Mouse (Mus musculus): Measurements from ENCODE around the gene Slc25a18. TPM values are rescaled to one million over a fixed set of nuclear protein-coding genes. Genes with fewer than 3 reads are reported as not detected.

The Slc25a18 gene
- total RNA-seq (2021): under 1 TPM in 1 of 2 experiments, not detected in 1; 0.13 TPM
- long read RNA-seq, experiment 1: 0 reads
- long read RNA-seq, experiment 2, partial matches to known transcripts: 0 of 1 reads
- long read RNA-seq, experiment 2, other reads (novel, unspliced or antisense): 1 of 1 reads

DNA sequence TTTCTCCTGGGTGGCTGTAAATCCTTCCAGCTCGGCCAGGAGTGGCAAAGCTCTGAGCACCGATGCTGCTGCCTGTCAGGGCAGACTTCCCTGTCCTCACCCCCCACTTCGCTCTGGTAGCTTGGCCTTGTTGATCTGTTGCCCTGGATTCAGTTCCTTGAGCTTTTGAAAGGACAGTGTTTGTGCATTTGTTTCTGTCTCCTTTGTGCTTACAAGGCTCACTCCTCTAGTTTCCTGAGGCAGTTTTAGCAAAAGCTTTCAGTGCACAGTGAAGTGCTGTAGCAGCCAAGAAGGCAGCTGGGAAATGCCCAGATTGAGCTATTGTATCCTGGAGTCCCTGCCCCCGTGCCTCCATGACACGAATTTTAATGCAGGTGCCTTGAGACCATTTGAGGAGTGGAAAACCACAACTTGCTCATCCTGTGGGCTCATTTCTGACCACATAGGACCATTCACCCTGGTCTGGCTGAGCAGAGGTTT, at the start of gene Slc25a18:
Gene Slc25a18, plus strand, starts transcription at position 430 of the 480 bp plus-strand sequence.
- DNase-seq: no peak

DNA sequence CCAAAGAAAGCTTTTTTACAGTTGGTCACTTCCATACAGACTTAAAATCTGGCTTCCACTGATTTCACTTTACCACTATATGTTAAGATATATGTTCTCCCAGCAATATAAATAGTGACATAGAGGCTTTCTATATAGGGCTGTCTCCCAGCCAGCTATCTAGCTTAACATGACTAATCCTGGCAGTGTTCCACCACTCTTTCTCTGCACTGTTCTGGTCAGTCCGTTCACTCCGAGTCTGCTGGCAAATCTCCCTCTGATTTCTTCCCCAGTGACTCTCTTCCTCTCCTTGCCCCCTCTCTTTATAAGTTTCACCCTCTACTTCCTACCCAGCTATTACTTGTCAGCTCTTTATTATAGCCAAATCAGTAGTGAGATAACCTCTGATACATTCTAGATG, 47.4 kb upstream of the Slc25a18 start:
- DNase-seq: no peak

DNA sequence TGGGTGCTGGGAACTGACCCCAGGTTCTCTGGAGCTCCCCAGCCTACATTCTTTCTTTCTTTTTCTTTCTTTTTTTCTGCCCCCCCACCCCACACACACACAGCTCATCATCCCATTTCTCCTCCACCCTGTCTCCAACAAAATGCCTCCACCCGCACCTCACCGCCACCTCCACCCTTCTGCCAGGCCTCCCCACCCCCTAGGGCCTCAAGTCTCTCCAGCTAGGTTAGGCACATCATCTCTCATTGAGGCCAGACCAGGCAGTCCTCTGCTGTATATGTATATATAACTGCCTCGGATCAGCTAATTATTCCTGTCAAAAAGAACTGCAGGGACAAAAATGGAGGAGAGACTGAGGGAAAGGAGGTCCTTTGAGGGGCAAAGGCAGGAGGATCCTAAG, 37.4 kb upstream of the Slc25a18 start:
- DNase-seq: no peak

- DNase-seq: no peak
Measured at GRCm38 (mm10) chr6:120736566-120736965, 36.8 kb upstream of the Slc25a18 start.

DNA sequence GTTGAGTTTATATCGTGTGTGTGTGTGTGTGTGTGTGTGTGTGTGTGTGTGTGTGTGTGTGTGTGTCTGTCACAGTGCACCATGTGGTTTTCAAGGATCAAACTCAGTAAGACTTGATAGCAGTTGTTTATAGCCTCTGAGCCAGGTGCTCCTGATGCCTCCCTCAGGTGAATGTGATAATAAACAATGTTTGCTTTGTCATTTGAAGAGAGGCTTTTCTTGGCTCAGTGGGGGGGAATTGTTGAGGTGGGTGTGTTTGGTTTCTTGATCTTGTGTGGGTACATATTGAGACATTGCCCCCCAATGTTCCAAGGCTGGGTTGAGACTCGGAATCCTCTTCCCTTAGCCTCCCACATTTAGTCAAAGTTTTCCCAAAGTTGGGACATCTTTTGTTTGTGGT, 30.2 kb upstream of the Slc25a18 start:
- DNase-seq: no peak

GRCm38 (mm10) chr6:120744266-120744665, 29.1 kb upstream of the Slc25a18 start:
- no peak for DNase-seq

GRCm38 (mm10) chr6:120746416-120746815, 27.0 kb upstream of the Slc25a18 start:
- no peak for DNase-seq

GRCm38 (mm10) chr6:120761151-120761550, 12.2 kb upstream of the Slc25a18 start:
- no peak for DNase-seq

DNA sequence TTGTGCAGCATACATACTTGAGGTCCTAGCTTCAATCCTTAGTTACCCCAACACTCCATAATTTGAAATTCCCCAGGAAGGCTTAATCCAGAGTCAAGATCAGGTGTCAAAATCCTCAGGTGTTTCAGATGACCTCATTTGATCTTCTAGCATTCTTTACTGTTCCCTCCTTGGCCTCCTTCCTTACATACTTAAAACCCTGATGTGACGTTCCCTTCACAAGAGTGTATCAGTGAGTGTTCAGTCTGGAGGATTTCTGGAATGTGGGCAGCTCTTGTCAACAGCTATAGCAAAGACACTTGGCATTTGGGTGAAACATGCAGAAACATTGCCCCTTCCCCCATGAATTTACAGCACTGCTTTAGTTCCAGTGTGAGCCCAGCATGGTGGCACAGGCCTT, 3.4 kb upstream of the Slc25a18 start:
- DNase-seq: no peak

GRCm38 (mm10) chr6:120771366-120771765, 2.0 kb upstream of the Slc25a18 start:
- no peak for DNase-seq

DNA sequence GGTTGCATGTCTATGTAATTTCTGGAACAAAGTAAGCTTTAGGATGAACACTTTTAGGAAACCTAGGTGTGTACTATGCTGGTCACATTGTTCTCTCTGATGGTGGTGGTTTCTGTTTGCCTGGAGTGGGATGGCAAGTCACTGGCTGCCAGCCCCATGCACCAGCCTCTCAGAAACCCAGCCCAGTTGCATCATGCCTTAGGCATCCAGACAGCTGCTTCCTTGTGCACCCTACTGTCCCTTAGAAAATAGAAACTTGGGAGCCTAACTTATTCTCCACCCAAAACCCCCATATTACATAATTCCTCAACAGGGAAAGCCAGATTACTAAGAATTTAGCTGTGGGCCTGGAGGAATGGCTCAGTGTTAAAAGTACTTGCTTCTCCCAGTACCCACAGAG, 1.4 kb upstream of the Slc25a18 start:
- DNase-seq: no peak

GRCm38 (mm10) chr6:120773763-120774162, 385 bp downstream of the Slc25a18 start:
- no peak for DNase-seq

DNA sequence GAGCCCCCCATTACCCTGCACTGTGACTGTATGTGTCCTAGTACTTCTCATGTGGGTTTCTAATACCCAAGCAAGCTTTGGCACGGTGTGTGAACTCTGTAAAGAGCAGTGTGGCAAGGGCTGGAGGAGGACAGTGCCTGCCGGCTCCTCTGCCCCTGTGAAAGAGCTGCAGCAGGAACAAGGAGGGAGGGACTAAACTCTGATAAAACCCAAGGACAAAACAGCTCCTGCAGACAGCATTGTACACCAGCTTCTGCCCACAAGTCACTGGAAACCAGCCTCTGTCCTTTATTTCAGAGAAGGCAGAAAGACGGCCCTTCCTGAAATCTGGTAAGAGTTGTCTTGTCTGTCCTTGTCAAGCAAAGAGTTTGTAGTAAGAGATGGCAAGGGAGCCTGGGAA, 2.9 kb downstream of the Slc25a18 start:
- DNase-seq: no peak

DNA sequence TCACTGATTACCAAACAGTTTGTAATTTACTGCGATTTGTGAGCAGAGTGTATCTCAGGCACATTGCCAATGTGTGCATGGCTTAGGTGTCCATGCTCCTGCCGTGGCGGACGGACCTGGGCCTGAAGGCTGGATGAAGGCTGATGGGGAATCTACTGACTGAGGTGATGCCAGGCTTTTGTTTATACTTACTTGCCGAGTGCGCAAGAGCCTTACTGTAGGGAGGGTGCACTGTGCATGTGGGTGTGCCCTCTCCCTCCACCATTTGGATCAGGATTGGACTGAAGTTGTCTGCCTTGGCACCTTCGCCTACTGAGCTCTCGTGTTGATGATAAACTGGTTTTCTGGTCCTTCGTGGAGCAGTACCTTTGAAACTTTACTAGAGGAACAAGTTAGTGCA, 4.2 kb downstream of the Slc25a18 start:
- no peak for DNase-seq

DNA sequence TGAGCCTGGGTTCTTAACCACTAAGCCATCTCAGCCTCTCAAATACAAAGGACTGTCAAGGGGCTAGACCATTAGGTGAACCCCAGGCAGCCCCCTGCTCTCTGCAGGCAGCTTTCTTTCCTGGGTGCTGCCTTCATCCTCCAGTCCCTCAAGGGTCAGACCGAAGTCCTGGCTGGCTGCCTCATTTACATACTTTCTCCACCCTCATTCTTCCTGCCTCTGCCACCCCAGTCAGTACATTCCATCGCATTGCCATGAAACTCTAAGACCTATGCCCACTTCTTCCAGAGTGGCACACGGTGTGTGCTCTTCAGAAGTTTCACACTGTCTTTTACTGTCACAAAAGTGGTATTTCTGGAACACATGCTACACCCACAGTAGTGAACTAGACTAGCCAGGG, 4.8 kb downstream of the Slc25a18 start:
- no peak for DNase-seq

DNA sequence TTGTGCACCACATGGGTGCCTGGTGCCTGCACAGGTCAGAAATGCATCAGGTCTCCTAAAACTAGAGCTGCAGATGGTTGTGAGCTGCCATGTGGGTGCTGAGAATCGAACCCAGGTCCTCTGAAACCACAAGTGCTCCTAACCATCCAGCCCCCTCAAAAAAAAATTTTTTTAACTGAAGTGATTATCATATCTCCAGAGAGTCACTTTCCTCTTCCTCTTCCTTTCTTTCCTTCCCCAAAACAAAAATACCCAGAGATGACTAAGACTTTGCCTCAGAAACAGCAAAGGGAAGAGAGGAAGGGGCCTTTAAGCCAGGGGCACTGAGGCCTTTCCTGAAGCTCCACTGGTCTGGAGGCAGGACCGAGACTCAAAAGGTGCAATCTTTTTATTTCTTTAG, 9.6 kb downstream of the Slc25a18 start:
- DNase-seq: no peak

DNA sequence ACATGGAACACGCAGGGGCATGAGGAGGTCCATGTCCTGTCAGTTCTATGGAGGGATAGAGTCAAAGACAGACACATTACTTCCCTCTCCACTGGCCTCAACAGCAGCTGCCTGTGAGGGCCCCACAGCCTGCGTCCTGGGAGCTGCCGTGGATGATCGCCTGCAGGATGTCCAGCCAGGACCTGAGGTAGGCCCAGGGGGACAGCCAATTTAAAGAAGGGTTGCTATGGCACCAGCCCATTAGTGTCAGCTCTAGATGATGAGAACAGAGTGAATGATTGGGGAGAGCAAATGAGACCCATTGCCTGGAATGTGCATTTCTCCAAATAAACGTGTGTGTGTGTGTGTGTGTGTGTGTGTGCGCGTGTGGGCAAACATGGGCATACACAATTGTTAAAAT, 11.0 kb downstream of the Slc25a18 start:
- no peak for DNase-seq

DNA sequence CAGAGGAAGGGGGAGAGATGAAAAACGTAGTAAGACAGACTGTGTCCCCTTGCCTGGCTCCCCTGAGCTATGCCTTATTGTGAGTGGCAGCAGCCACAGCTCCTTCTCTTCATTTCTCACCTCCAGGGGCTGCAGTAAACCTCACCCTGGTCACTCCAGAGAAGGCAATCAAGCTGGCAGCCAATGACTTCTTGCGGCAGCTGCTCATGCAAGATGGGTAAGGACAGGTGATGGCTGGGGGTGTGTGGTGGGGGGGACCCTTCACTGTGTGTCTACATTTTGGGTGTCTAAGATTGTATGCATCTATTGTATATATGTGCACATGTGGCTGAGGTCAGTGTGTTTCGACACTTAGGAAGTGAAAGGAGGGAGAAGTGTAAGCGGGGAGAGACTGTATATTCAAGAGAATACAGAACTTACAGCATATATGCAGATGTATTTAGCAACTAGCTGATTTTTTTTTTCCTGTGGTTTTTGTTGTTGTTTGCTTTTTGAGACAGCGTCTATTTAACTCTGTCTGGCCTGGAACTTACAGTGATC, 14.8 kb downstream of the Slc25a18 start:
- no peak for DNase-seq

GRCm38 (mm10) chr6:120788904-120789303, 15.5 kb downstream of the Slc25a18 start:
- no peak for DNase-seq

DNA sequence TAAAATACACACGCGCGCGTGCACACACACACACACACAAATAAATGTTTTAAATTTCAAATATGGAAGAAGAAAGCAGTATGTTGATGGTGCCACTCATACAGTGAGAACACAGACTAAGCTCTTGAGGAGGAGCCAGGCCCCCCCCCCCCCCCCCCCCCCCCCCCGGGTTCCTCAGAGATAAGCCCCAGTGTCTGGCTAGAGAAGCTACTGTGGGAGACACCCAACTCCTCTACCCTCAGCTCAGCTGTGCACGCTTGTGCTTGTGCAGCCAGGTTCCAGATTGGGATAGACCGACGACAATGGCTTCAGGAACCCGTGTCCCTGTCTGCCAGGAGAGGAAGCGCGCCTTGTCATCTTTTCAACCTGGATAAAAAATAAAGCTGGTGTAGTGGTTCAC, 16.8 kb downstream of the Slc25a18 start:
- no peak for DNase-seq

DNA sequence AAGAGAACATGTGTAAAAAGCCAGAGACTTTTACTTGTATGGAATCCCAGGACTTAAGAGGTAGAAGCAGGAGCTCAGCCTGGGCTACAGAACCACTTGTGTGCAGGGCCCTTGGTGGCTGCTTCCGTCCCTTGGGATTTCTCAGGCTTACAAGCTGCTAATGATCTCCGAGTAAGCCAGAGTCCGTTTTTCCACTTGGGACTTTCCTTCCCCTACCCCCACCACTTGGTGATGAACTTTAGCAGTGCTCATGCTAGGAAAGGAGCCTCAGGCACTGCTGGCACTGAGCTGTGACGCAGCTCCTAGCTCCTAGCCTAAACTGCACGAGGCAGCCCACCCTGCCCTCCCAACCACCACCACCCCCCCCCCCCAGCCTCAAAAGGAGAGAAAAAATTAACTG, 17.3 kb downstream of the Slc25a18 start:
- no peak for DNase-seq

DNA sequence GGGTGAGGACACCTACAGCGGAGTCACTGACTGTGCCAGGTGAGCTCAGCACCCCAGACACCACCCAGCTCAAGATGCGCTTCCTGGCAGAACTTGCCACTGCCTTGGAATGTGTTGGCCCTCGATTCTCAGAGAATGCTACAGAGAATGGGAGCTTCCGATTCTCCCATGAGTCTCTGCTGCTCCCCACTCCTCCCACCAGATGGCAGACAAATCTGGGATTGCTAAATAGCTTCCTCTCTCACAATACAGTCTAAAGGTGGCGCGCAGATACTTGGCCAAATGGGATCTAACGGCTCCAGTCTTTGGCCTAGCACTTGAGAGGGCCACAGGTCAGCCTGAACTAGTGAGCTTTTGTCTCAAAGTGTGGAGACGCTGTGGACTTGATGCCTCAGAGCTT, 19.6 kb downstream of the Slc25a18 start:
- DNase-seq: no peak

- peak; percentile 42 for DNase-seq
Measured at GRCm38 (mm10) chr6:120795422-120796086, 22.2 kb downstream of the Slc25a18 start.

DNA sequence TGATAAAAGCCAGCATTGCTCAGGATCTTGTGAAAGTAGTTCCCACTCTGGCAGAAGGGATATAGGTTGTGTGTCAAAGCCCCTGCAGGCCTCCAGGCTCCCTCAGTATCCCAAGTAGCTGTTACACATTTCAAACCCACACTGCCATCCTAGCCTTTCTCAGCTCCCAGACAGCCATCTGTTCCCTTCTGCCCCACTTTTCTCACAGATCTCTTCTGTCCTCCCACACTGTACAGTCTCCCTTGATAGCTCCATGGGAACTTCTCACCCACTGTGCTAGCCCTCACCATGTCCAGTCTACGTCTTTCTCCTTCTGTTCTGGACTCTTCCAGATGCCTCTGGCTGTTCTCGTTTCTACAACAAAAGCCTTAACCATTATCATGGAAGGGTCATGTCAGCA, 22.7 kb downstream of the Slc25a18 start:
- DNase-seq: no peak

All from gastrocnemius, postnatal 25 days (tissue).